In genomic region chr10:80587305-80587657, GRCm38 (mm10) we compare ENCODE assay signal across 7 mouse cellular contexts. TPM values are rescaled to one million over a fixed set of nuclear protein-coding genes. Genes with fewer than 3 reads are reported as not detected.
DNase-seq lines count a peak whose midpoint lies in the region; ATAC-seq lines count a peak whose summit lies in the region.

No protein-coding gene starts in this region.

- no peaks in the 10 kb centered on the region for H3K27me3 ChIP-seq in limb, embryonic 11.5 days (ENCODE audit: control insufficient read depth, insufficient read depth, low read length)
- no peaks in the 10 kb centered on the region for H3K27me3 ChIP-seq in neural tube, embryonic 15.5 days (replicated peaks)

- H3K9ac ChIP-seq in limb, embryonic 11.5 days (ENCODE audit: low read length) = no peak overlapping the region
- no peak overlapping the region for H3K9ac ChIP-seq in neural tube, embryonic 15.5 days (replicated peaks)

- peak; percentile 13 for DNase-seq in thymus, postnatal 4 days
- no peak for DNase-seq in thymus, postnatal 36 days
- DNase-seq in heart, postnatal 14 days = peak; percentile 54 to 61
- no peak for DNase-seq in limb, embryonic 11.5 days (ENCODE audit: low spot score)
- no peak for DNase-seq in urinary bladder, postnatal 36 days (ENCODE audit: low spot score in 2 of 2)
- no peak for DNase-seq in cerebellum, postnatal 36 days

- no peaks in the 10 kb centered on the region for H3K9me3 ChIP-seq in limb, embryonic 11.5 days (ENCODE audit: control insufficient read depth, low read length)
- H3K9me3 ChIP-seq in neural tube, embryonic 15.5 days (replicated peaks) = no peaks in the 10 kb centered on the region

- H3K36me3 ChIP-seq in limb, embryonic 11.5 days (ENCODE audit: control insufficient read depth, insufficient read depth, low read length) = peaks cover 10% of the 10 kb centered on the region
- H3K36me3 ChIP-seq in neural tube, embryonic 15.5 days = peaks cover 28% of the 10 kb centered on the region

- 58% methylated on average over 3 of the region's 4 CpGs for WGBS in limb, embryonic 11.5 days
- WGBS in neural tube, embryonic 15.5 days = 41% methylated on average over 4 of the region's 4 CpGs

- H3K4me1 ChIP-seq in limb, embryonic 11.5 days (ENCODE audit: control insufficient read depth, insufficient read depth, low read length) = peaks cover 13% of the 10 kb centered on the region
- peaks cover 51% of the 10 kb centered on the region for H3K4me1 ChIP-seq in neural tube, embryonic 15.5 days

- intact Hi-C loops in heart, postnatal 14 days (cut with DNase I) = no loop called here

- H3K4me2 ChIP-seq in limb, embryonic 11.5 days (ENCODE audit: low read depth, severe bottlenecking) = no peak overlapping the region
- peak overlapping the region; percentile 23 for H3K4me2 ChIP-seq in neural tube, embryonic 15.5 days

- peak overlapping the region; percentile 68; the same call in 1 of the 2 replicates for H3K27ac ChIP-seq in limb, embryonic 11.5 days (replicated peaks; ENCODE audit: low read depth, low read length)
- H3K27ac ChIP-seq in neural tube, embryonic 15.5 days (replicated peaks) = peak overlapping the region; percentile 37; the same call in 1 of the 2 replicates

- no peak for ATAC-seq in limb, embryonic 11.5 days (ENCODE audit: insufficient number of reproducible peaks, low FRiP score, low TSS enrichment, low read depth)
- no peak for ATAC-seq in neural tube, embryonic 15.5 days (ENCODE audit: low FRiP score)

- no peak overlapping the region for H3K4me3 ChIP-seq in limb, embryonic 11.5 days (ENCODE audit: low read depth, low read length)
- no peak overlapping the region for H3K4me3 ChIP-seq in neural tube, embryonic 15.5 days (replicated peaks)

RNA-seq across cellular contexts. Expression of gene Abhd17a, which starts 2.9 kb away (rescaled TPM):
- total RNA-seq in heart, postnatal 14 days (2021) = 10 to 100 TPM; 73.0 to 75.1 TPM
- 114 and 121 TPM in 2 replicates for polyA plus RNA-seq in limb, embryonic 11.5 days (2014; fragmentation: Nextera tagmentation; extraction: Ambion mirVana)
- 148 and 152 TPM in 2 replicates for polyA plus RNA-seq in neural tube, embryonic 15.5 days (2015; fragmentation: Nextera tagmentation; extraction: Ambion mirVana)

RNA-seq across cellular contexts. Expression of gene Klf16, which starts 10.2 kb away (rescaled TPM):
- total RNA-seq in heart, postnatal 14 days (2021) = 1 to 10 TPM; 4.5 to 4.7 TPM
- polyA plus RNA-seq in limb, embryonic 11.5 days (2014; fragmentation: Nextera tagmentation; extraction: Ambion mirVana) = 5.7 and 6.6 TPM in 2 replicates
- 6.5 TPM in 2 replicates for polyA plus RNA-seq in neural tube, embryonic 15.5 days (2015; fragmentation: Nextera tagmentation; extraction: Ambion mirVana)

RNA-seq across cellular contexts. Expression of gene Scamp4, which starts 15.4 kb away (rescaled TPM):
- total RNA-seq in heart, postnatal 14 days (2021) = 10 to 100 TPM; 19.8 to 23.5 TPM
- polyA plus RNA-seq in limb, embryonic 11.5 days (2014; fragmentation: Nextera tagmentation; extraction: Ambion mirVana) = 68.8 and 73.0 TPM in 2 replicates
- 68.2 and 79.8 TPM in 2 replicates for polyA plus RNA-seq in neural tube, embryonic 15.5 days (2015; fragmentation: Nextera tagmentation; extraction: Ambion mirVana)

RNA-seq across cellular contexts. Expression of gene Adat3, which starts 15.4 kb away (rescaled TPM):
- 1 to 10 TPM; 1.6 to 1.8 TPM for total RNA-seq in heart, postnatal 14 days (2021)
- 9.7 and 9.8 TPM in 2 replicates for polyA plus RNA-seq in limb, embryonic 11.5 days (2014; fragmentation: Nextera tagmentation; extraction: Ambion mirVana)
- 5.0 and 7.0 TPM in 2 replicates for polyA plus RNA-seq in neural tube, embryonic 15.5 days (2015; fragmentation: Nextera tagmentation; extraction: Ambion mirVana)

RNA-seq across cellular contexts. Expression of gene Gm49322, which starts 18.5 kb away (rescaled TPM):
- total RNA-seq in heart, postnatal 14 days (2021) = under 1 TPM; 0.55 to 0.71 TPM
- 2.1 and 2.6 TPM in 2 replicates for polyA plus RNA-seq in limb, embryonic 11.5 days (2014; fragmentation: Nextera tagmentation; extraction: Ambion mirVana)
- 3.0 and 3.2 TPM in 2 replicates for polyA plus RNA-seq in neural tube, embryonic 15.5 days (2015; fragmentation: Nextera tagmentation; extraction: Ambion mirVana)

Comparison
In these comparisons a context has a peak if more than half of its experiments do, and no peak if none do; other contexts are left out.
1. DNase-seq: peak in thymus, postnatal 4 days (single experiment) and heart, postnatal 14 days (2 of 2); none in thymus, postnatal 36 days (0 of 2), limb, embryonic 11.5 days (single experiment), urinary bladder, postnatal 36 days (0 of 2) and cerebellum, postnatal 36 days (0 of 2).